Mouse (Mus musculus): Measurements from ENCODE around the gene Kcnj3. TPM values are rescaled to one million over a fixed set of nuclear protein-coding genes. Genes with fewer than 3 reads are reported as not detected.
"Not testable (repeated sequence)": the region's sequence is repeated elsewhere in the genome, so short reads cannot be mapped to it uniquely, and the experiment has no call there.

Kcnj3 gene
- total and polyA plus RNA-seq, 2 experiments = not detected

GRCm38 (mm10) chr2:55479933-55480601, 44.3 kb downstream of the Kcnj3 start:
- Histone ChIP-seq H3K36me3 (ENCODE audit: control insufficient read depth, insufficient read depth, low read length) (no peaks in the 10 kb centered on the region), H3K79me2 (ENCODE audit: control insufficient read depth, insufficient read depth, low read length) (no peaks in the 10 kb centered on the region), H3K9ac (ENCODE audit: low read depth, low read length) (no peak overlapping the region), H3K27ac (replicated peaks; ENCODE audit: insufficient read depth, low read depth, low read length) (no peak overlapping the region), H3K4me1 (ENCODE audit: control insufficient read depth, insufficient read depth, low read length) (no peaks in the 10 kb centered on the region), H3K4me3 (ENCODE audit: insufficient read depth, low read depth, low read length) (no peak overlapping the region), H3K27me3 (ENCODE audit: control insufficient read depth, insufficient read depth, low read length) (no peaks in the 10 kb centered on the region)
- WGBS = 71% methylated on average over 4 of the region's 4 CpGs
- TF ChIP-seq CTCF (IDR thresholded peaks at IDR 0.05; ENCODE audit: low read depth, low read length) (no peak), POLR2A (IDR thresholded peaks at IDR 0.05; ENCODE audit: extremely low read depth, insufficient read depth, low read length) (no peak)
- no peak for DNase-seq (ENCODE audit: extremely low read depth, low read depth, low spot score)

GRCm38 (mm10) chr2:55480602-55480965, 44.8 kb downstream of the Kcnj3 start:
- H3K4me1 ChIP-seq (ENCODE audit: control insufficient read depth, insufficient read depth, low read length) = no peaks in the 10 kb centered on the region
- no peaks in the 10 kb centered on the region for H3K27me3 ChIP-seq (ENCODE audit: control insufficient read depth, insufficient read depth, low read length)
- no peak overlapping the region for H3K4me3 ChIP-seq (ENCODE audit: insufficient read depth, low read depth, low read length)
- no peak overlapping the region for H3K27ac ChIP-seq (replicated peaks; ENCODE audit: insufficient read depth, low read depth, low read length)
- TF ChIP-seq POLR2A (IDR thresholded peaks at IDR 0.05; ENCODE audit: extremely low read depth, insufficient read depth, low read length) (no peak), CTCF (IDR thresholded peaks at IDR 0.05; ENCODE audit: low read depth, low read length) (no peak)
- no peak for DNase-seq (ENCODE audit: extremely low read depth, low read depth, low spot score)
- no peak overlapping the region for H3K9ac ChIP-seq (ENCODE audit: low read depth, low read length)
- H3K79me2 ChIP-seq (ENCODE audit: control insufficient read depth, insufficient read depth, low read length) = no peaks in the 10 kb centered on the region
- no peaks in the 10 kb centered on the region for H3K36me3 ChIP-seq (ENCODE audit: control insufficient read depth, insufficient read depth, low read length)

GRCm38 (mm10) chr2:55485500-55486129, 49.8 kb downstream of the Kcnj3 start:
- WGBS = 72% methylated on average over 7 of the region's 7 CpGs
- not testable (repeated sequence) for H3K4me3 ChIP-seq (ENCODE audit: insufficient read depth, low read depth, low read length); DNase-seq (ENCODE audit: extremely low read depth, low read depth, low spot score); H3K36me3 ChIP-seq (ENCODE audit: control insufficient read depth, insufficient read depth, low read length); H3K9ac ChIP-seq (ENCODE audit: low read depth, low read length); H3K79me2 ChIP-seq (ENCODE audit: control insufficient read depth, insufficient read depth, low read length); H3K4me1 ChIP-seq (ENCODE audit: control insufficient read depth, insufficient read depth, low read length); H3K27me3 ChIP-seq (ENCODE audit: control insufficient read depth, insufficient read depth, low read length); H3K27ac ChIP-seq (replicated peaks; ENCODE audit: insufficient read depth, low read depth, low read length)

- Histone ChIP-seq H3K9ac (ENCODE audit: low read depth, low read length) (no peak overlapping the region), H3K79me2 (ENCODE audit: control insufficient read depth, insufficient read depth, low read length) (no peaks in the 10 kb centered on the region), H3K27me3 (ENCODE audit: control insufficient read depth, insufficient read depth, low read length) (no peaks in the 10 kb centered on the region), H3K27ac (replicated peaks; ENCODE audit: insufficient read depth, low read depth, low read length) (no peak overlapping the region), H3K4me1 (ENCODE audit: control insufficient read depth, insufficient read depth, low read length) (no peaks in the 10 kb centered on the region), H3K36me3 (ENCODE audit: control insufficient read depth, insufficient read depth, low read length) (no peaks in the 10 kb centered on the region), H3K4me3 (ENCODE audit: insufficient read depth, low read depth, low read length) (no peak overlapping the region)
- WGBS = 62% methylated on average over 9 of the region's 9 CpGs
- TF ChIP-seq POLR2A (IDR thresholded peaks at IDR 0.05; ENCODE audit: extremely low read depth, insufficient read depth, low read length) (no peak), CTCF (IDR thresholded peaks at IDR 0.05; ENCODE audit: low read depth, low read length) (no peak)
- DNase-seq (ENCODE audit: extremely low read depth, low read depth, low spot score) = no peak
These were observed 67.8 kb downstream of the Kcnj3 start for GRCm38 (mm10) chr2:55503390-55504176.

- WGBS = 91% methylated on average over 1 of the region's 1 CpGs
- H3K4me1 ChIP-seq (ENCODE audit: control insufficient read depth, insufficient read depth, low read length) = no peaks in the 10 kb centered on the region
- TF ChIP-seq CTCF (IDR thresholded peaks at IDR 0.05; ENCODE audit: low read depth, low read length) (no peak), POLR2A (IDR thresholded peaks at IDR 0.05; ENCODE audit: extremely low read depth, insufficient read depth, low read length) (no peak)
- no peaks in the 10 kb centered on the region for H3K27me3 ChIP-seq (ENCODE audit: control insufficient read depth, insufficient read depth, low read length)
- no peak overlapping the region for H3K27ac ChIP-seq (replicated peaks; ENCODE audit: insufficient read depth, low read depth, low read length)
- H3K9ac ChIP-seq (ENCODE audit: low read depth, low read length) = no peak overlapping the region
- H3K79me2 ChIP-seq (ENCODE audit: control insufficient read depth, insufficient read depth, low read length) = no peaks in the 10 kb centered on the region
- no peaks in the 10 kb centered on the region for H3K36me3 ChIP-seq (ENCODE audit: control insufficient read depth, insufficient read depth, low read length)
- H3K4me3 ChIP-seq (ENCODE audit: insufficient read depth, low read depth, low read length) = no peak overlapping the region
- no peak for DNase-seq (ENCODE audit: extremely low read depth, low read depth, low spot score)
These were observed 69.9 kb downstream of the Kcnj3 start for GRCm38 (mm10) chr2:55505712-55506111.

- TF ChIP-seq CTCF (IDR thresholded peaks at IDR 0.05; ENCODE audit: low read depth, low read length) (no peak), POLR2A (IDR thresholded peaks at IDR 0.05; ENCODE audit: extremely low read depth, insufficient read depth, low read length) (no peak)
- DNase-seq (ENCODE audit: extremely low read depth, low read depth, low spot score) = no peak
- Histone ChIP-seq H3K4me1 (ENCODE audit: control insufficient read depth, insufficient read depth, low read length) (no peaks in the 10 kb centered on the region), H3K36me3 (ENCODE audit: control insufficient read depth, insufficient read depth, low read length) (no peaks in the 10 kb centered on the region), H3K9ac (ENCODE audit: low read depth, low read length) (no peak overlapping the region), H3K4me3 (ENCODE audit: insufficient read depth, low read depth, low read length) (no peak overlapping the region), H3K79me2 (ENCODE audit: control insufficient read depth, insufficient read depth, low read length) (no peaks in the 10 kb centered on the region), H3K27ac (replicated peaks; ENCODE audit: insufficient read depth, low read depth, low read length) (no peak overlapping the region), H3K27me3 (ENCODE audit: control insufficient read depth, insufficient read depth, low read length) (no peaks in the 10 kb centered on the region)
These were observed 81.5 kb downstream of the Kcnj3 start for GRCm38 (mm10) chr2:55517297-55517696.
